Mouse (Mus musculus): ENCODE measurements around the gene Tsr3. TPM values are rescaled to one million over a fixed set of nuclear protein-coding genes. Genes with fewer than 3 reads are reported as not detected.
"Not testable (repeated sequence)": the region's sequence is repeated elsewhere in the genome, so short reads cannot be mapped to it uniquely, and the experiment has no call there.

The Tsr3 gene
- polyA plus RNA-seq, 1 experiment from 2014 or later = 37.1 TPM

DNA sequence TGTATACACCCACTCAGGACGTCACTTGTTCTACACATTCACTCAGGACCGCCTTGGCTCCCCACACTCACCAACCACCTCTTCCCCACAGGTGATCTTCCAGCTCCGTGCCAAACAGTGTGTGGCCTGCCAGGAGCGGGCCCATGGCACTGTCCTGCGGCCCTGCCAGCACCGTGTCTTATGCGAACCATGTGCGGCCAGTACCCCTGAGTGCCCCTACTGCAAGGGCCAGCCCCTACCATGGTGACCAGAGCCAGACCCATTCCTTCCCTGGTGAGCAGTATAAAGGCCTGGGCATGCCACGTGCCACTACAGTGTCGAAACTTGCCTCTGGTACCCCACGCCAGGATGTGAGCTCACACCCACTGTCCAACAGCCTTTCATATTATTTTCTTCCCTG is 8.3 kb upstream of the Tsr3 start:
- H3K36me3 ChIP-seq (ENCODE audit: control insufficient read depth, insufficient read depth, low read length); H3K27me3 ChIP-seq (ENCODE audit: control insufficient read depth, insufficient read depth, low read length); H3K4me3 ChIP-seq (replicated peaks; ENCODE audit: low read length); ATAC-seq (ENCODE audit: insufficient read depth, low FRiP score); H3K27ac ChIP-seq (ENCODE audit: low read length); H3K9ac ChIP-seq (ENCODE audit: low read length); H3K4me1 ChIP-seq (ENCODE audit: control insufficient read depth, insufficient read depth, low read length); H3K9me3 ChIP-seq (replicated peaks; ENCODE audit: control insufficient read depth, low read length); H3K4me2 ChIP-seq (ENCODE audit: low read depth, low read length): not testable (repeated sequence)
- 87% methylated on average over 5 of the region's 11 CpGs for WGBS

DNA sequence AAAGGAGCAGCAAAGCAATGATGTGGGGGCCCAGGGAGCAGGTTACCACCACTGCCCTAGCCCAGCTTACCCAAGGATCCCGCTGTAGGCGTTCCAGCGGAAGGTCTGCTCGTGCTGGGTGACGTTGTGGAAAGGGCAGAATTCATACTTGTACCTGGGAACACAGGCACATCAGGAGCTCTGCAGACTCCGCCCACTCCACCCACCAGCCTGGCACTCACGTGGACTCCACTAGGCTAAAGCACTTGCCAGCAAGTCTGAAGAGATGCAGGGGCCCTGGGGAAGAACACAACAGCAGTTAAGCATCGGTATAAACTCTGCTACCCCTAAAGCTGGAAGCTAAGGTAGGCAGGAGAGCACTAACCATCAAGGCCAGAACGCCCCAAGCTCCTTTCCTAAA is 4.3 kb upstream of the Tsr3 start:
- no peak for ATAC-seq (ENCODE audit: insufficient read depth, low FRiP score)
- H3K36me3 ChIP-seq (ENCODE audit: control insufficient read depth, insufficient read depth, low read length) = peaks cover 4% of the 10 kb centered on the region; the same call in 1 of the 2 replicates
- no peak overlapping the region for H3K9ac ChIP-seq (ENCODE audit: low read length)
- no peaks in the 10 kb centered on the region for H3K27me3 ChIP-seq (ENCODE audit: control insufficient read depth, insufficient read depth, low read length)
- no peak overlapping the region for H3K4me3 ChIP-seq (replicated peaks; ENCODE audit: low read length)
- H3K27ac ChIP-seq (ENCODE audit: low read length) = no peak overlapping the region
- H3K9me3 ChIP-seq (replicated peaks; ENCODE audit: control insufficient read depth, low read length) = no peaks in the 10 kb centered on the region
- 83% methylated on average over 9 of the region's 9 CpGs for WGBS
- no peak overlapping the region for H3K4me2 ChIP-seq (ENCODE audit: low read depth, low read length)
- peaks cover 6% of the 10 kb centered on the region for H3K4me1 ChIP-seq (ENCODE audit: control insufficient read depth, insufficient read depth, low read length)

- 0 out of 2 replicates have a peak, but pooled peaks cover 9% of the 10 kb centered on the region for H3K36me3 ChIP-seq (ENCODE audit: control insufficient read depth, insufficient read depth, low read length)
- no peak overlapping the region for H3K27ac ChIP-seq (ENCODE audit: low read length)
- ATAC-seq (ENCODE audit: insufficient read depth, low FRiP score) = no peak
- H3K9me3 ChIP-seq (replicated peaks; ENCODE audit: control insufficient read depth, low read length) = no peaks in the 10 kb centered on the region
- no peak overlapping the region for H3K4me3 ChIP-seq (replicated peaks; ENCODE audit: low read length)
- H3K9ac ChIP-seq (ENCODE audit: low read length) = no peak overlapping the region
- peaks cover 16% of the 10 kb centered on the region for H3K4me1 ChIP-seq (ENCODE audit: control insufficient read depth, insufficient read depth, low read length)
- H3K27me3 ChIP-seq (ENCODE audit: control insufficient read depth, insufficient read depth, low read length) = no peaks in the 10 kb centered on the region
- H3K4me2 ChIP-seq (ENCODE audit: low read depth, low read length) = no peak overlapping the region
- WGBS = 86% methylated on average over 11 of the region's 11 CpGs
These were observed 3.3 kb downstream of the Tsr3 start for GRCm38 (mm10) chr17:25243131-25243780.

DNA sequence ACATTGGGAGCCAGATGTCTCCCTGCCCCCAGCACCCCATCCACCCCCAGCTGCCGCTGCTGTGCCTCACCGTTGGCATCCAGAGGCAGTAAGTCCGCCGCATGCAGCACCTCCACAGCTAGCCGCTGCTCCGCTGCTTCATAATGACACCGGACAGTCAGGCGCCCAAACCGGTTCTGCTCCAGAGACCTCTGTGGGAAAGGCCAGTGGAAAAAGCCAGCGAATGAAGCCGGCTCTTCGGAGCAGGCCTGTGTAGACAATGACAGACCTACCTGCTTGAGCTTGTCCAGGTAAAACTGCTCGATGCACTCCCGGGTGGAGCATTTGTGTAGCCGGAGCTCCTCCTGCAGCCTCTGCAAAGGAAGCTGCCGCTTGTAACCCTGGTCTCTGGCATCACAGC is 4.3 kb downstream of the Tsr3 start:
- Histone ChIP-seq H3K27ac (ENCODE audit: low read length) (no peak overlapping the region), H3K9me3 (replicated peaks; ENCODE audit: control insufficient read depth, low read length) (no peaks in the 10 kb centered on the region), H3K9ac (ENCODE audit: low read length) (no peak overlapping the region), H3K36me3 (ENCODE audit: control insufficient read depth, insufficient read depth, low read length) (0 out of 2 replicates have a peak, but pooled peaks cover 9% of the 10 kb centered on the region), H3K4me2 (ENCODE audit: low read depth, low read length) (no peak overlapping the region), H3K4me3 (replicated peaks; ENCODE audit: low read length) (no peak overlapping the region), H3K4me1 (ENCODE audit: control insufficient read depth, insufficient read depth, low read length) (peaks cover 12% of the 10 kb centered on the region), H3K27me3 (ENCODE audit: control insufficient read depth, insufficient read depth, low read length) (no peaks in the 10 kb centered on the region)
- ATAC-seq (ENCODE audit: insufficient read depth, low FRiP score) = no peak
- 74% methylated on average over 16 of the region's 16 CpGs for WGBS

GRCm38 (mm10) chr17:25248033-25248750 is 8.2 kb downstream of the Tsr3 start:
- ATAC-seq (ENCODE audit: insufficient read depth, low FRiP score) = no peak
- WGBS = 76% methylated on average over 18 of the region's 18 CpGs
- Histone ChIP-seq H3K4me1 (ENCODE audit: control insufficient read depth, insufficient read depth, low read length) (no peaks in the 10 kb centered on the region), H3K9me3 (replicated peaks; ENCODE audit: control insufficient read depth, low read length) (no peaks in the 10 kb centered on the region), H3K4me2 (ENCODE audit: low read depth, low read length) (no peak overlapping the region), H3K9ac (ENCODE audit: low read length) (no peak overlapping the region), H3K27ac (ENCODE audit: low read length) (no peak overlapping the region), H3K4me3 (replicated peaks; ENCODE audit: low read length) (no peak overlapping the region), H3K27me3 (ENCODE audit: control insufficient read depth, insufficient read depth, low read length) (no peaks in the 10 kb centered on the region), H3K36me3 (ENCODE audit: control insufficient read depth, insufficient read depth, low read length) (0 out of 2 replicates have a peak, but pooled peaks cover 3% of the 10 kb centered on the region)

GRCm38 (mm10) chr17:25250181-25250835 is 10.3 kb downstream of the Tsr3 start:
- Histone ChIP-seq H3K4me2 (ENCODE audit: low read depth, low read length) (no peak overlapping the region), H3K27ac (ENCODE audit: low read length) (no peak overlapping the region), H3K9ac (ENCODE audit: low read length) (no peak overlapping the region), H3K36me3 (ENCODE audit: control insufficient read depth, insufficient read depth, low read length) (no peaks in the 10 kb centered on the region), H3K27me3 (ENCODE audit: control insufficient read depth, insufficient read depth, low read length) (peaks cover 5% of the 10 kb centered on the region; the same call in 1 of the 2 replicates), H3K4me3 (replicated peaks; ENCODE audit: low read length) (no peak overlapping the region), H3K9me3 (replicated peaks; ENCODE audit: control insufficient read depth, low read length) (no peaks in the 10 kb centered on the region), H3K4me1 (ENCODE audit: control insufficient read depth, insufficient read depth, low read length) (no peaks in the 10 kb centered on the region)
- WGBS = 79% methylated on average over 8 of the region's 8 CpGs
- no peak for ATAC-seq (ENCODE audit: insufficient read depth, low FRiP score)

DNA sequence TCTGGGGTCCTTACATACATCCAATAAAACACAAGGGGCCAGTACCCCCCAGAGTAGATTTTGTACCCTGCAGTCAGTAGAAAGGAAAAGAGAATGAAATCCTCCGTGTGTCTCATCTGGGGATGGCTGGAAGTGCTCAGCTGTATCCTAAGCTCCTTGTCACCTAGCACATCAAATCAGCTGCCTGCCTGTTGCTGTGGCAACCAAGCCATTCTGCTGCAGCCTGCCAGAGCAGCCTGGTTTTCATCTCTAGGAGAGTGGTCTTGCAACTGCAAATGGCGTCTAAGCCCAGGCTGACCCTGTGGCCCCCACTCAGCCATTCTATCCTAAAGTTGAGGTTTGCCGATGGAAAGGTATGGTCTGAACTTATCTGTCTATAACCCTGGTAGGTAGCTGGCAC is 12.7 kb downstream of the Tsr3 start:
- peaks cover 11% of the 10 kb centered on the region; the same call in 1 of the 2 replicates for H3K4me1 ChIP-seq (ENCODE audit: control insufficient read depth, insufficient read depth, low read length)
- WGBS = 50% methylated on average over 3 of the region's 3 CpGs
- no peaks in the 10 kb centered on the region for H3K36me3 ChIP-seq (ENCODE audit: control insufficient read depth, insufficient read depth, low read length)
- no peak for ATAC-seq (ENCODE audit: insufficient read depth, low FRiP score)
- H3K4me2 ChIP-seq (ENCODE audit: low read depth, low read length) = no peak overlapping the region
- no peaks in the 10 kb centered on the region for H3K9me3 ChIP-seq (replicated peaks; ENCODE audit: control insufficient read depth, low read length)
- H3K4me3 ChIP-seq (replicated peaks; ENCODE audit: low read length) = no peak overlapping the region
- no peak overlapping the region for H3K9ac ChIP-seq (ENCODE audit: low read length)
- H3K27ac ChIP-seq (ENCODE audit: low read length) = no peak overlapping the region
- H3K27me3 ChIP-seq (ENCODE audit: control insufficient read depth, insufficient read depth, low read length) = peaks cover 5% of the 10 kb centered on the region; the same call in 1 of the 2 replicates

- no peak overlapping the region for H3K27ac ChIP-seq (ENCODE audit: low read length)
- 19% methylated on average over 10 of the region's 10 CpGs for WGBS
- no peak overlapping the region for H3K9ac ChIP-seq (ENCODE audit: low read length)
- peaks cover 5% of the 10 kb centered on the region; the same call in 1 of the 2 replicates for H3K27me3 ChIP-seq (ENCODE audit: control insufficient read depth, insufficient read depth, low read length)
- no peak overlapping the region for H3K4me2 ChIP-seq (ENCODE audit: low read depth, low read length)
- no peaks in the 10 kb centered on the region for H3K9me3 ChIP-seq (replicated peaks; ENCODE audit: control insufficient read depth, low read length)
- H3K36me3 ChIP-seq (ENCODE audit: control insufficient read depth, insufficient read depth, low read length) = no peaks in the 10 kb centered on the region
- no peak for ATAC-seq (ENCODE audit: insufficient read depth, low FRiP score)
- no peak overlapping the region for H3K4me3 ChIP-seq (replicated peaks; ENCODE audit: low read length)
- peaks cover 15% of the 10 kb centered on the region; the same call in 1 of the 2 replicates for H3K4me1 ChIP-seq (ENCODE audit: control insufficient read depth, insufficient read depth, low read length)
These were observed 13.8 kb downstream of the Tsr3 start for GRCm38 (mm10) chr17:25253760-25254159.

DNA sequence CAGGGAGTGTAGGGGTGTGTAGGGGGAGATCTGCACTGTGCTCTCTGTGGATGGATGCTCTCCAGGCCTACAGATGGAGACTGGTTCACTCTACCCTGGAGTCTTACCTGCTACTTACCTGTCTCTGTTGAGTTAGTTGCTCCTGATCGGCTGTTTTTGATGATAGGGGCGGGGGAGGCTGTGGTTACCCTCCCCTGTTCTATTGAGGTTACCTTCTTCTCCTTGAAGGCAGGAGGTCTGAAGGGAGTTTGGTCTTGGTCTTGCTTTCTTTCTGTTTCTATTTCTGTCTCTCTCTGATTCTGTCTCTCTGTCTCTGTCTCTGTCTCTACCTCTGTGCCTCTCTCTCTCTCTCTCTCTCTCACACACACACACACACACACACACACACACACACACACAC is 15.1 kb downstream of the Tsr3 start:
- no peak for ATAC-seq (ENCODE audit: insufficient read depth, low FRiP score)
- H3K4me2 ChIP-seq (ENCODE audit: low read depth, low read length) = no peak overlapping the region; the same call in 1 of the 2 replicates
- 54% methylated on average over 2 of the region's 2 CpGs for WGBS
- H3K4me3 ChIP-seq (replicated peaks; ENCODE audit: low read length) = no peak overlapping the region
- peaks cover 15% of the 10 kb centered on the region; the same call in 1 of the 2 replicates for H3K4me1 ChIP-seq (ENCODE audit: control insufficient read depth, insufficient read depth, low read length)
- H3K27ac ChIP-seq (ENCODE audit: low read length) = no peak overlapping the region
- H3K36me3 ChIP-seq (ENCODE audit: control insufficient read depth, insufficient read depth, low read length) = no peaks in the 10 kb centered on the region
- H3K9ac ChIP-seq (ENCODE audit: low read length) = no peak overlapping the region
- no peaks in the 10 kb centered on the region for H3K9me3 ChIP-seq (replicated peaks; ENCODE audit: control insufficient read depth, low read length)
- H3K27me3 ChIP-seq (ENCODE audit: control insufficient read depth, insufficient read depth, low read length) = peaks cover 5% of the 10 kb centered on the region; the same call in 1 of the 2 replicates
